Mouse (Mus musculus) gonadal fat pad, adult 2 months (tissue): Measurements from ENCODE around the gene Trp73. TPM values are rescaled to one million over a fixed set of nuclear protein-coding genes. Genes with fewer than 3 reads are reported as not detected.

Experiments used
- DNase-seq: peaks from one replicate; pipeline ENCODE4 v3.0.0-alpha.2; 2012; ENCODE audit warnings: low read depth
- polyA plus RNA-seq: library from polyadenylated mRNA; depleted of rRNA; stranded (reverse); fragments of >200 nt; gene quantifications from 2 replicates; pipeline ENCODE4 v1.2.3, GENCODE M21; 2012

Trp73 gene
- polyA plus RNA-seq, 1 experiment, result 0.82 TPM

- no peak for DNase-seq
Measured at GRCm38 (mm10) chr4:154142211-154143040, 2.4 kb upstream of the Trp73 start, which contains the start of gene Wrap73. TSS of gene Wrap73 (plus strand) at chr4:154142372.

GRCm38 (mm10) chr4:154141009-154141867 is 1.2 kb upstream of the Trp73 start:
- no peak for DNase-seq

- no peak for DNase-seq
Measured at GRCm38 (mm10) chr4:154140213-154141008, 403 bp upstream of the Trp73 start.

- no peak for DNase-seq
Measured at GRCm38 (mm10) chr4:154139671-154140181, 282 bp downstream of the Trp73 start.

GRCm38 (mm10) chr4:154137139-154137538 is 2.9 kb downstream of the Trp73 start:
- DNase-seq, result no peak

GRCm38 (mm10) chr4:154134803-154135202 is 5.2 kb downstream of the Trp73 start:
- no peak for DNase-seq

GRCm38 (mm10) chr4:154131894-154132293 is 8.1 kb downstream of the Trp73 start:
- no peak for DNase-seq

- no peak for DNase-seq
Measured at GRCm38 (mm10) chr4:154129950-154130349, 10.1 kb downstream of the Trp73 start.

- DNase-seq, result no peak
Measured at GRCm38 (mm10) chr4:154127273-154127672, 12.7 kb downstream of the Trp73 start.

- DNase-seq, result no peak
Measured at GRCm38 (mm10) chr4:154125202-154125601, 14.8 kb downstream of the Trp73 start.

- DNase-seq, result no peak
Measured at GRCm38 (mm10) chr4:154123553-154123952, 16.5 kb downstream of the Trp73 start.

GRCm38 (mm10) chr4:154122374-154122773 is 17.6 kb downstream of the Trp73 start:
- DNase-seq, result no peak

GRCm38 (mm10) chr4:154121800-154122199 is 18.2 kb downstream of the Trp73 start:
- no peak for DNase-seq

GRCm38 (mm10) chr4:154119208-154119607 is 20.8 kb downstream of the Trp73 start:
- DNase-seq, result no peak

- DNase-seq, result no peak
Measured at GRCm38 (mm10) chr4:154118782-154119181, 21.2 kb downstream of the Trp73 start.

- no peak for DNase-seq
Measured at GRCm38 (mm10) chr4:154116421-154116820, 23.6 kb downstream of the Trp73 start.

GRCm38 (mm10) chr4:154109850-154110243 is 30.2 kb downstream of the Trp73 start:
- DNase-seq, result no peak

- no peak for DNase-seq
Measured at GRCm38 (mm10) chr4:154109216-154109849, 30.7 kb downstream of the Trp73 start.

GRCm38 (mm10) chr4:154106497-154107061 is 33.4 kb downstream of the Trp73 start:
- DNase-seq, result no peak

GRCm38 (mm10) chr4:154105381-154106001 is 34.5 kb downstream of the Trp73 start:
- no peak for DNase-seq
